Mouse (Mus musculus): ENCODE data around the gene Gm5150.
"Not testable (repeated sequence)": the region's sequence is repeated elsewhere in the genome, so short reads cannot be mapped to it uniquely, and the experiment has no call there.

The Gm5150 gene

GRCm38 (mm10) chr3:16006215-16006614 lies at the start of gene Gm5150:
TSS of gene Gm5150 (minus strand) at chr3:16006437.
- no peak for DNase-seq (ENCODE audit: extremely low read depth, low read depth, low spot score)

DNA sequence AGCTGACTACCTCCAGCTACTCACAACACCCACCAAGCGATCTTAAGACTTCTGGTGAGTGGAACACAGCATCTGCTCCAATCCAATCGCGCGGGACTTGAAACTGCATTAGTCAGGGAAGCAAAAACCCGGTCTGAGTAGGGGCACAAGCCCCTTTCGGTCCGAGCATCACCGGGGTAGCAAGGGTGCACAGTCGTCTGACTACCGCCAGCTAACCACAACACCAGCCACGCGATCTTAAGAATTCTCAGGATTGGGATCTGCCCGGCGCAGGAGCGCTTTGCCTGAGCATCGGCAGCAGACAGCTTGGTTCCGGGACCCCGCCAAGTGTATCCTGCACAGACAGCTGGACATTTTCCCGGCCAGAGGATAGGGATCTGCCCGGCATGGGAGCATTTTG lies 45.5 kb upstream of the Gm5150 start:
- DNase-seq (ENCODE audit: extremely low read depth, low read depth, low spot score), result not testable (repeated sequence)

GRCm38 (mm10) chr3:16047288-16047687 lies 41.1 kb upstream of the Gm5150 start:
- DNase-seq (ENCODE audit: extremely low read depth, low read depth, low spot score), result no peak

DNA sequence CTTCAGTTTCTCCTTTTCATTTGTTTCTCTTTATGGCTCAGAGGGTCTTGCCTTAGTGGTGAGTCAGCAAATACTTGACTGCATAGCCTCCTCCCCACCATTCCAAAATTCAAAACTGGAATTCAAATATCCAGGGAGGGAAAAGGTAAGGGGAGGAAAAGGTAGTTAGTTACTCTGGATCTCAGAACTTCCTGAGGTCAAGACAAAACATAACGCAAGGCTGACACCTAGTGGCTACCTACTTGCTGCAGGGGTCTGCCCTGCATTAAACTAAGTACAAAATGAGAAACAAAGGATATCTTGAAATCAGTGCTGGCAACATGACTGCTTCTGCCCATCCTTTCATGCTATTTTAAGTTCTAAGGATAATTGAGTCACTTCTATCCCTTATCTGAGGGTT lies 37.1 kb upstream of the Gm5150 start:
- no peak for DNase-seq (ENCODE audit: extremely low read depth, low read depth, low spot score)

GRCm38 (mm10) chr3:16024988-16025387 lies 18.8 kb upstream of the Gm5150 start:
- not testable (repeated sequence) for DNase-seq (ENCODE audit: extremely low read depth, low read depth, low spot score)

DNA sequence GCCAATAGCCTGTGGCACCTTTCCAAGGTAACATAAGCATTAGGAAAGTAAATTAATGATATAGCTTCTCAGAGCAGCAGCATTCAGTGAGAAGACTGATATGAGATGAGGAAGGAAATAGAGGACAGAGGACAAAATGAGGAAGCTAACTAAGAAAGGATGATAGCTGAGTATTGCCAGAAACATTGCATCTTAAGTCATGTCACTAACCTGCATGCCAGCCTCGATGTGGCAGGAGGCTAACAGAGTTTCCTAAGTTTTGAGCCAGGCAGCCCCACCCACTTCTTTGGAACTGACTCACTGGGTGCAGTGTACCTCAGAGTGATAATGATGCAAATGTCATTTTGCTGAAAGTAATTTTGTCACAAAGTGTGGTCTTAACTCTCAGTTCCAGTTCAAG lies 16.0 kb upstream of the Gm5150 start:
- DNase-seq (ENCODE audit: extremely low read depth, low read depth, low spot score), result no peak

DNA sequence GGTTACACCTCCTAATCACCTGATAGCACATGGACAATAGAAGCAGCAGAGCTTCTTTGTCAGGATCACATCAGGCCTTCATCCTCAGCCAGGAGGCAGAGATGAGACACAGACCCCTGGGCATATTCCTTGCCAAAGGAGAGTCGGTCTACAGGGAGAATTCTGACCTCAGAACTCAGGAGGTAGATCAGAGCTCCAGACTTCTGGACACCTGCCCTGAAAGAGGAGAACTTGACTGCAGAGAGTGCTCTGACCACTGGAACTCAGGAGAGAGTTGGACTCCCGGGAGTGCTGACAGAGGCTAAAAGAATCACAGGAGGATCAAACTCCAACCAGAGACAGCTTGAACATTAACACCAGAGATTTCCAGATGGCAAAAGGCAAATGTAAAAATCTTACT lies 8.2 kb upstream of the Gm5150 start:
- DNase-seq (ENCODE audit: extremely low read depth, low read depth, low spot score), result not testable (repeated sequence)

- DNase-seq (ENCODE audit: extremely low read depth, low read depth, low spot score), result no peak
Measured at GRCm38 (mm10) chr3:16007827-16008226, 1.6 kb upstream of the Gm5150 start.

GRCm38 (mm10) chr3:16003890-16004633 lies 2.2 kb downstream of the Gm5150 start:
- no peak for DNase-seq (ENCODE audit: extremely low read depth, low read depth, low spot score)

DNA sequence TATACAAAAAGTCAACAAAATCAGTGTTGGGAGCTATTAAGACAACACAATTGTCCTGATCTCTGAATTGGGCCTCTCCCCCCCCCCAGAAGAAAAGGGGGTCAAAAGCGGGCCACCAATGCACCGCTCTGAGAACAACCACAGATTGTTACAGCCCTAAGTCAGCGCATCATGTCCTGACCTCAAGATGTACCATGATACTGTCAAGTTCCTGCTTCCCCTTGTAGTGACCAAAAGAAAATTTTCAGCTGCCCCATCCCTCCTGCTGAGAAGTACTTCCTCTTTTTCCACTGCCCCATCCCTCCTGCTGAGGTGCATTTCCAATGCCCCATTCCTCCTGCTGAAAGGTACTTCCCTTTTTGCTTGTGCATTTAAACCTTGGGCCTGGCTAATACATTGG lies 6.8 kb downstream of the Gm5150 start:
- not testable (repeated sequence) for DNase-seq (ENCODE audit: extremely low read depth, low read depth, low spot score)

DNA sequence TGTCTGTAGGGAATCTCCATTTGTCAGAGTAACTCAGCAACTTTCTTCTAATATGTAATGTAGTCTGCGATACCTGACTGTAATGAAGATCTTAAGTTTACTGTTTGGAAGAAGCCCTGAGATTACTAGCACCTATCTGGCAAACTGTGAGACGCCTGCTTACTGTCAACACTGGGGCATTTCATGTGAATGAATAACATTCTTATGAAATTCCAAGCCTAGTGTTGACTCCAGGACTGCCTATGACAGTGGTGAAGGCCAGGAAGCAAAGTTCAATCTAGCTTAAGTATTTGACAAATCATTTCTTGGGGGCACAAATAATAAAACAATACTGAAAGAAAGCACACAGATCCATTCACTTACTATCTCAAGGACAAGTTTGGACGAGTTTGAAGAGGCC lies 24.0 kb downstream of the Gm5150 start:
- DNase-seq (ENCODE audit: extremely low read depth, low read depth, low spot score), result no peak

DNA sequence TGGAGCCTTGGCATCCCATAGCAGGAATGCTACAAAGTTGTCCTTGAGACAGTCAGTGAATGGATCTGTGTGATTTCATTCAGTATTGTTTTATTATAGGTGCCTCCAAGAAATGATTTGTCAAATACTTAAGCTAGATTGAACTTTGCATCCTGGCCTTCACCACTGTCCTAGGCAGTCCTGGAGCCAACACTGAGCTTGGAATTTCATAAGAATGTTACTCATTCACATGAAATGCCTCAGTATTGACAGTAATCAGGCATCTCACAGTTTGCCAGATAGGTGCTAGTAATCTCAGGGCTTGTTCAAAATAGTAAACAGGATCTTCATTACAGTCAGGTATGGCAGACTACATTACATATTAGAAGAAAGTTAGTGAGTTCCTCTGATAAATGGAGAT lies 49.3 kb downstream of the Gm5150 start:
- no peak for DNase-seq (ENCODE audit: extremely low read depth, low read depth, low spot score)

All from fat pad, adult 2 months (tissue).